Mouse (Mus musculus): ENCODE results near the gene Dcaf1.

Gene Dcaf1

DNA sequence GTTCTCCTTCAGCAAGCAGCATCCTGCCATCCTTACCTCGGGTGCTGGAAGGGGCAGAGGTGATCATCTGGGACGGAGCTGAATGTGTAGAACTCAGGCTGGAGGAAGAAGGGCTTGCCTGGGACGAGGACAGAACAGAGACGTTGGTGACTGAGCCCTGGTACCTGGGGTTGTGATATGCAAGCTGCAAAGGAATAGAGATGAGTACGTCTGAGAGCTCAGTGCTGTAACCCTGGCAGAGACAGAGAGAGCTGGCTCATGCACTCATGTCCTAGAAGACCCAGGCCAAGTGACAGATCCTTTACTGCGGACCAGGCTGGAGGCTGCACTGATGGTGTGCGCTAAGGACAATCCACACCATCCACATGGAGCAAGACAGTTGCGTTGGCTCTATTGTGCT is 84.9 kb downstream of the Dcaf1 start:
- 86% methylated on average over 8 of the region's 8 CpGs for WGBS

GRCm38 (mm10) chr9:106908174-106908573 is 86.5 kb downstream of the Dcaf1 start:
- 85% methylated on average over 3 of the region's 3 CpGs for WGBS

DNA sequence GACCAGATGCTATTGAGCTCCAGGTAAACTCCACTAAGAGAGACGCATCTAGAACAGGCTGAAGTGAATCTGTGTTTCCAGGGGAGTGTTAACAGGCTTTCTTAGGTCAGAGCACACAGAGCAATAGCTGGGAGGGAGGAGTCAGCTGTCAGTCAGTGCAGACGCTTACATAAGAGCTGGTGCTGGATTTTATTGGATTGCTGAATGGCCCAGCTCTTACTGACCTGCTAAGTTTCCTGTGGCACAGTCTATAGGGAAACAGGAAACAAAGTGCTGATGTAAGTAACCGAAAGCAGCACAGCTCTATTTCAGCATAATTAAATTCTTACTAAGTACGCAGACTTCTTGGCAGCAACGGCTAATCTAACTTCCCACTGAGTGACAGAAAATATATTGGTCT is 87.0 kb downstream of the Dcaf1 start:
- WGBS = 44% methylated on average over 5 of the region's 5 CpGs

- whole genome bisulfite sequencing = 97% methylated on average over 1 of the region's 1 CpGs
These were observed 90.0 kb downstream of the Dcaf1 start for GRCm38 (mm10) chr9:106911624-106912023.

GRCm38 (mm10) chr9:106913759-106914158 is 92.1 kb downstream of the Dcaf1 start:
- WGBS = 11% methylated on average over 1 of the region's 1 CpGs

- WGBS = 92% methylated on average over 6 of the region's 6 CpGs
These were observed 93.2 kb downstream of the Dcaf1 start for GRCm38 (mm10) chr9:106914878-106915277.
